Mouse (Mus musculus): ENCODE measurements around the gene Gm9887.

The Gm9887 gene

GRCm38 (mm10) chr12:69357300-69357646 is 15.0 kb downstream of the Gm9887 start:
- DNase-seq, result no peak

GRCm38 (mm10) chr12:69356546-69357299 is 15.5 kb downstream of the Gm9887 start, which contains the start of gene Nemf:
Nemf (minus strand) TSS chr12:69357165.
- DNase-seq, result peak; percentile 91

- no peak for DNase-seq
These were observed 20.6 kb downstream of the Gm9887 start for GRCm38 (mm10) chr12:69351685-69352084.

- DNase-seq, result no peak
These were observed 22.3 kb downstream of the Gm9887 start for GRCm38 (mm10) chr12:69349928-69350327.

- DNase-seq, result no peak
These were observed 38.7 kb downstream of the Gm9887 start for GRCm38 (mm10) chr12:69333547-69333946.

GRCm38 (mm10) chr12:69332147-69332546 is 40.1 kb downstream of the Gm9887 start:
- DNase-seq, result no peak

- DNase-seq, result no peak
These were observed 41.1 kb downstream of the Gm9887 start for GRCm38 (mm10) chr12:69331187-69331586.

Data from cerebellum, adult 9-10 months (tissue).